Mouse (Mus musculus) forebrain, postnatal 0 days (tissue): ENCODE results near the gene Sumf1. TPM values are rescaled to one million over a fixed set of nuclear protein-coding genes. Genes with fewer than 3 reads are reported as not detected.

ENCODE experiments used
- ATAC-seq: fragments of 200-750 bp; cut with Nextera tagmentation; 2 replicates; pipeline ENCODE4 v1.8.0; 2017; ENCODE audit warnings: mild to moderate bottlenecking, moderate library complexity
- DNase-seq: peaks from one replicate; pipeline ENCODE4 v3.0.0-alpha.2; 2015
- H3K27ac ChIP-seq: fragments of 300-500 bp; sonication (generic); 2 replicates; pipeline ENCODE4 v1.5.1; 2014; ENCODE audit warnings: low read depth, mild to moderate bottlenecking, antibody characterized with exemption, low read length, moderate library complexity, mixed read lengths
- H3K27me3 ChIP-seq: fragments of 300-500 bp; sonication (generic); 2 replicates; pipeline ENCODE4 v1.6.1; 2014; ENCODE audit warnings: mild to moderate bottlenecking, low read length, mixed read lengths; ENCODE audit not compliant: insufficient read depth
- H3K36me3 ChIP-seq: fragments of 300-500 bp; sonication (generic); 2 replicates; pipeline ENCODE4 v1.6.1; 2014; ENCODE audit warnings: mild to moderate bottlenecking, moderate library complexity; ENCODE audit not compliant: insufficient read depth
- H3K4me1 ChIP-seq: fragments of 300-500 bp; sonication (generic); 2 replicates; pipeline ENCODE4 v1.6.1; 2014; ENCODE audit warnings: antibody characterized with exemption; ENCODE audit not compliant: insufficient read depth
- H3K4me2 ChIP-seq: fragments of 300-500 bp; sonication (generic); 2 replicates; pipeline ENCODE4 v1.6.1; 2014; ENCODE audit warnings: low read depth, mild to moderate bottlenecking, moderate library complexity
- H3K4me3 ChIP-seq: fragments of 300-500 bp; sonication (generic); 2 replicates; pipeline ENCODE4 v1.5.1; 2014; ENCODE audit warnings: low read depth, low read length, mixed read lengths
- H3K9ac ChIP-seq: fragments of 300-500 bp; sonication (generic); 2 replicates; pipeline ENCODE4 v1.6.1; 2014; ENCODE audit warnings: mild to moderate bottlenecking
- H3K9me3 ChIP-seq: fragments of 300-500 bp; sonication (generic); 2 replicates; pipeline ENCODE4 v1.6.1; 2016; ENCODE audit warnings: low read length
- CTCF ChIP-seq: sonication (generic); IDR thresholded peaks from 2 replicates; pipeline ENCODE4 v1.5.1; 2016; ENCODE audit warnings: antibody characterized with exemption, control low read depth, low read depth
- WGBS: fragments of 180-500 bp; shearing (Covaris S2); extraction: QIAGEN DNeasy Blood & Tissue Kit; methylation state at CpG from one replicate; pipeline ENCODE4 v1.1.7; 2014; 5-methylcytosine and 5-hydroxymethylcytosine counted together
- polyA plus RNA-seq: library from polyadenylated mRNA; unstranded; fragments of >200 nt; fragmentation: Nextera tagmentation; extraction: Ambion mirVana; gene quantifications from 2 replicates; pipeline ENCODE4 v1.2.1, GENCODE M21; 2015
- total RNA-seq: library from RNA; depleted of rRNA; stranded (reverse); fragments of >200 nt; gene quantifications from 2 replicates; pipeline ENCODE4 v1.2.3, GENCODE M21; 2014

Sumf1 gene
- total and polyA plus RNA-seq, 2 experiments from 2014 or later = 11.6 to 18.3 TPM

- no peak overlapping the region for H3K27ac ChIP-seq
- WGBS = 85% methylated on average over 5 of the region's 5 CpGs
- ATAC-seq = no peak
- TF ChIP-seq CTCF = no peak
- no peak overlapping the region for H3K4me2 ChIP-seq
- H3K27me3 ChIP-seq = no peaks in the 10 kb centered on the region
- no peak overlapping the region for H3K9ac ChIP-seq
- no peak overlapping the region for H3K4me3 ChIP-seq
- DNase-seq = no peak
- H3K9me3 ChIP-seq = no peaks in the 10 kb centered on the region
- no peaks in the 10 kb centered on the region; the same call in 1 of the 2 replicates for H3K4me1 ChIP-seq
- H3K36me3 ChIP-seq = no peaks in the 10 kb centered on the region
Observed at GRCm38 (mm10) chr6:108206914-108207566, 21.7 kb upstream of the Sumf1 start.

GRCm38 (mm10) chr6:108206145-108206544, 20.8 kb upstream of the Sumf1 start:
- ATAC-seq = no peak
- H3K4me3 ChIP-seq = no peak overlapping the region
- H3K9me3 ChIP-seq = no peaks in the 10 kb centered on the region
- no peaks in the 10 kb centered on the region for H3K4me1 ChIP-seq
- DNase-seq = no peak
- no peaks in the 10 kb centered on the region for H3K36me3 ChIP-seq
- TF ChIP-seq CTCF = no peak
- 53% methylated on average over 4 of the region's 4 CpGs for WGBS
- H3K27me3 ChIP-seq = no peaks in the 10 kb centered on the region
- H3K27ac ChIP-seq = no peak overlapping the region
- no peak overlapping the region for H3K4me2 ChIP-seq
- H3K9ac ChIP-seq = no peak overlapping the region

GRCm38 (mm10) chr6:108204322-108204721, 18.9 kb upstream of the Sumf1 start:
- WGBS = 97% methylated on average over 2 of the region's 2 CpGs
- no peak for ATAC-seq
- no peak for TF ChIP-seq CTCF

GRCm38 (mm10) chr6:108198286-108198685, 12.9 kb upstream of the Sumf1 start:
- Histone ChIP-seq H3K9me3 (no peaks in the 10 kb centered on the region), H3K9ac (no peak overlapping the region), H3K4me2 (no peak overlapping the region), H3K27me3 (no peaks in the 10 kb centered on the region), H3K4me1 (no peaks in the 10 kb centered on the region), H3K4me3 (no peak overlapping the region), H3K36me3 (no peaks in the 10 kb centered on the region), H3K27ac (no peak overlapping the region)
- DNase-seq = no peak
- WGBS = 93% methylated on average over 7 of the region's 7 CpGs
- TF ChIP-seq CTCF = no peak
- no peak for ATAC-seq

More at GRCm38 (mm10) chr6:108204322-108204721, 18.9 kb upstream of the Sumf1 start:
- Histone ChIP-seq H3K9me3 (no peaks in the 10 kb centered on the region), H3K9ac (no peak overlapping the region), H3K36me3 (no peaks in the 10 kb centered on the region), H3K27ac (no peak overlapping the region), H3K4me3 (no peak overlapping the region), H3K4me1 (no peaks in the 10 kb centered on the region), H3K4me2 (no peak overlapping the region), H3K27me3 (no peaks in the 10 kb centered on the region)
- DNase-seq = no peak

GRCm38 (mm10) chr6:108197117-108197516, 11.7 kb upstream of the Sumf1 start:
- Histone ChIP-seq H3K9ac (no peak overlapping the region), H3K36me3 (no peaks in the 10 kb centered on the region), H3K4me2 (no peak overlapping the region), H3K4me3 (no peak overlapping the region), H3K4me1 (no peaks in the 10 kb centered on the region), H3K27ac (no peak overlapping the region), H3K9me3 (no peaks in the 10 kb centered on the region), H3K27me3 (no peaks in the 10 kb centered on the region)
- no peak for ATAC-seq
- WGBS = 71% methylated on average over 4 of the region's 4 CpGs
- DNase-seq = no peak
- TF ChIP-seq CTCF = no peak

- no peak for ATAC-seq
- no peaks in the 10 kb centered on the region for H3K27me3 ChIP-seq
- no peak for TF ChIP-seq CTCF
- H3K4me1 ChIP-seq = no peaks in the 10 kb centered on the region
- no peak overlapping the region for H3K4me3 ChIP-seq
- no peak overlapping the region for H3K9ac ChIP-seq
- WGBS = 85% methylated on average over 7 of the region's 7 CpGs
- DNase-seq = no peak
- H3K27ac ChIP-seq = no peak overlapping the region
- H3K36me3 ChIP-seq = no peaks in the 10 kb centered on the region
- H3K4me2 ChIP-seq = no peak overlapping the region
- no peaks in the 10 kb centered on the region for H3K9me3 ChIP-seq
Observed at GRCm38 (mm10) chr6:108196665-108197064, 11.3 kb upstream of the Sumf1 start.

GRCm38 (mm10) chr6:108192632-108193031, 7.2 kb upstream of the Sumf1 start:
- Histone ChIP-seq H3K9me3 (no peaks in the 10 kb centered on the region), H3K27me3 (no peaks in the 10 kb centered on the region), H3K4me2 (no peak overlapping the region), H3K9ac (no peak overlapping the region), H3K4me3 (no peak overlapping the region), H3K4me1 (no peaks in the 10 kb centered on the region), H3K36me3 (no peaks in the 10 kb centered on the region), H3K27ac (no peak overlapping the region)
- ATAC-seq = no peak
- WGBS = 62% methylated on average over 4 of the region's 4 CpGs
- no peak for DNase-seq
- no peak for TF ChIP-seq CTCF
